Mouse (Mus musculus) monocyte, adult 5-6 weeks (primary cell): ENCODE data around the gene Prph. TPM values are rescaled to one million over a fixed set of nuclear protein-coding genes. Genes with fewer than 3 reads are reported as not detected.
A peak's percentile ranks its signal among the peaks of the same experiment; 100 is the strongest.

Experiments used
- ATAC-seq: fragments of 153-309, 156-312 bp; replicated peaks from 2 replicates; pipeline ENCODE4 v1.8.0; 2017; ENCODE audit warnings: mild to moderate bottlenecking; ENCODE audit not compliant: low TSS enrichment, insufficient number of reproducible peaks, severe bottlenecking, poor library complexity, low FRiP score
- total RNA-seq: library from RNA; stranded (forward); fragments of 200-1000, 200-491, 200-594 nt; gene quantifications from 3 replicates; pipeline ENCODE4 v1.2.3, GENCODE M21; 2017

Gene Prph
- total RNA-seq = 1.1 TPM in 1 of 3 replicates, not detected in the others

DNA sequence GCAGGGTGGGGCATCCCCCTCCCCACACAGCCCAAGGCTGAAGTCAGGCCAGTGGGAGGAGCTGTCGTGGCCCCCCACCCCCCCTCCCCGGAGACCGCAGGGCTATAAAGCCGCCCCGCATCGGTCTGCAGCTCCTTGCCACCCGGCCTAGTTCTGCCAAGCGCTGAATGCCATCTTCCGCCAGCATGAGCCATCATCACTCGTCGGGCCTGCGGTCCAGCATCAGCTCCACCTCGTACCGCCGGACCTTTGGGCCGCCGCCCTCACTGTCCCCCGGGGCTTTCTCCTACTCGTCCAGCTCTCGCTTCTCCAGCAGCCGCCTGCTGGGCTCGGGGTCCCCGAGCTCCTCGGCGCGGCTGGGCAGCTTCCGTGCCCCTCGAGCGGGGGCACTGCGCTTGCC is at the start of gene Prph:
TSS of gene Prph (plus strand) at position 135 of the 400 bp plus-strand sequence.
- ATAC-seq = no peak

DNA sequence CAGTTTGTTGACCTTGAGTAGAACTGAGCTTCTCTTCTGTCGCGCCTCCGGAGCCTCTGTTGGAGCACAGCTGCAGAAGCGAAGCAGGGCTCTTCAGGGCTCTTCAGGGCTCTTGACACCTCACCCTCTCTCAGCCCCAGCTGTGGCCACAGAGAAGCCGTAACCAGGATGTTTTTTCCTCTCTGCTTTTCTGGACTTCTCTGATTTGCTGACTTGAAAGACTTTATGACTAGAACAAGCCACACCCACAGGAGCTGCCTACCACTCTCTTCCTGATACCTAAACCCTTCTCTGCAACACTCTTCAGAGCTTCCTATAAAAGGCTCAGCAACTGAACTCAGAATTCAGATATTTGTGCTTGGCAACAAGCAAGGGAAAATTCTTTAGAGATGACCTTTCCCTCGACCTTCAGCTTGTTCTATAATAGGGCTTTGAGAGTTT is 46.2 kb upstream of the Prph start:
- peak; percentile 69 for ATAC-seq

DNA sequence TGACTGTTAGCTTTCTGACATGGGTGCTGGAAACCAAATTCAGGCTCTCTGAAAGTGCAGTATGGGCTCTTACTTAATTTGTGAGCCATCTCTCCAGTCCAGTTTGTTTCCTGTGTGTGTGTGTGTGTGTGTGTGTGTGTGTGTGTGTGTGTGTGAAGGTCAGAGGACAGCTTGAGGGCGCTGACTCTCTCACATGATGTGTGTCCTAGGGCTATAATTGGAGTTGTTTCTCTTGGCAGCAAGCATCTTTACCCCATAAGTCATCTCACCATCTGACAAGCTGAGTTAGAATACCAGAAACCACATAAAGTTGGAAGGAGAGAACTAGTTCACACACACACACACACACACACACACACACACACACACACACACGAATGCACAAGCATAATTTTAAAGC is 44.1 kb upstream of the Prph start:
- ATAC-seq = no peak

DNA sequence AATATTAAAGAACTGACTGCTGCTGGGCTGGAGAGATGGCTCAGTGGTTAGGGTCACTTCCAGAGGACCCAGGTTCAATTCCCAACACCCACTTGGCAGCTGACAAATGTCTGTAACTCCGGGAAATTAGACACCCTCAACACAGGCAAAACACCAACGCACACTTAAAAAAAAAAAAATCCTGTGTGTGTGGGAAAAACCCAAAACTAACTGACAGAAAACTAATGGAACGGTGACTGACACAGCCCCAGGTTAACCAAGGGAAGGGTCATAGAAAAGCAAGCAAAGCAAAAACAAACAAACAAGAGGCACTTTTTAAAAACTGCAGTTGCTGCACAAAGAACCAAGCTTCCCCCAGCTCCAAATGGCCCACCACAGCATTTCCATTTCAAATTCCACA is 43.0 kb upstream of the Prph start:
- no peak for ATAC-seq

- ATAC-seq = no peak
These were observed 40.4 kb upstream of the Prph start for GRCm38 (mm10) chr15:99014496-99015030.

GRCm38 (mm10) chr15:99017355-99017761 is 37.6 kb upstream of the Prph start:
- ATAC-seq = 0 out of 2 replicates have a peak, but pooled peaks have one; percentile 22

DNA sequence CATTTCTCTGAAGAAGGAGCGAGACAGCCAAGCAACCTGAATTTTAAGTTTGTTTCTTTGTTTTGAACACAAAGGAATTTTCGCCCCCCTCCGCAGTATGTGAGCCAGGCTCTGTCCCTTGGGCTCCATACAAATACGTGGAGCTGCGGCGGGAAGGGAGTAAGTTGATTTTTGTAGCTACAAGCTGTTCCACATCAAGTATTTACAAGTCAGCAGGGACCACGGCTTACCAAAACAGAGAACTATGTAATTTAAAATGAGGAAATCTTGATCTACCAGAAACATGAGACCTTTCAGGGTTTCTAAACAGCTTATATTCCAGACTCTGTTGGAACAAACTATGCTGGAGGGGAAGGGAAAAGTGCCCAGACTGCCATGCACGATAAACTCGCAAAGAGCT is 37.0 kb upstream of the Prph start:
- ATAC-seq = no peak

GRCm38 (mm10) chr15:99018630-99019029 is 36.3 kb upstream of the Prph start:
- ATAC-seq = no peak

GRCm38 (mm10) chr15:99019436-99019835 is 35.5 kb upstream of the Prph start:
- ATAC-seq = no peak

DNA sequence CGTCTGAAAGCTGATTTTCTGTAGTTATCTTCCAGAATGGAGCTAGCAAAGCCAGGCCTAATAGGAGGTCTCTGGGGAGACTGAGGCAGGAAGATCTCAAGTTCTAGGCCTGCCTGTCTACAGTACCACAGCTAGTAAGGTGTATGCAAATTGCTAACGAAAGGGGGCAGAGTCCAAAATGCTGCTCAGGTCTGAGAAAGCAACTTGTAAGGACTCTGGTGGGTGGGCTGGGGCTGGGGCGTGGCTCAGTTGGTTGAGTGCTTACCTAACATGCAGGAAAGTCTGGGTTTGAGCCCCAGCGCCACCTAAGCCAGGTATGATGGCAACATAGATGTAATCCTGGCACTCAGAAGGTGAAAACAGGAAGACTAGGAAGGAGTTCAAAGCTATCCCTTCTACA is 34.8 kb upstream of the Prph start:
- no peak for ATAC-seq

- no peak for ATAC-seq
These were observed 33.7 kb upstream of the Prph start for GRCm38 (mm10) chr15:99021255-99021654.

DNA sequence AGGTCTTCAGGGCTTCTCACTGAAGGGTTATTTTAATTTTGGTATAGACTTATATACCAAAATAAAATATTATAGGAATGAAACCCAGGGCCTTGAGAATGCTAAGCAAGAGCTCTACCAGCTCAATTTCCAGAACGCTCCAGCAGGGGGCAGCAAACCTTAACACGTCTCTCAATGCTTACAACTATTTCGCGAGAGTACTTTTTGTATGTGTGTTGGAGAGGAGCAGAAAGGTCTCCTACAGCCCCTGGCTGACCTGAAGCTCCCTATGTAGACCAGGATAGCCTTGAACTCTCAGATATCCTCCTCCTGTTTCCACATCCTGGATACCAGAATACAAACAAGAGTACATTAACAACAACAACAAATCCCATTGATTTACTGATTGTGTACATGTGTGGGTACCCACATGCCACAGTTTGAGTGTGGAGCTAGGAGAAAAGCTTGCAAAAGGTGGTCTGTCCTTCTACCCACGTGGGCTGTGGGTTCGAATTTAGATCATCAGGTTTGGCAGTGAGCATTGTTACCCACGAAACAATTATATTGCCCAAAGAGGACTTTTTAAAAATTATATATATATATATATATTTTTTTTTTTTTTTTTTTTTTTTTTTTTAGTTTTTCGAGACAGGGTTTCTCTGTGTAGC is 30.2 kb upstream of the Prph start:
- peak; percentile 57; the same call in 1 of the 2 replicates for ATAC-seq

DNA sequence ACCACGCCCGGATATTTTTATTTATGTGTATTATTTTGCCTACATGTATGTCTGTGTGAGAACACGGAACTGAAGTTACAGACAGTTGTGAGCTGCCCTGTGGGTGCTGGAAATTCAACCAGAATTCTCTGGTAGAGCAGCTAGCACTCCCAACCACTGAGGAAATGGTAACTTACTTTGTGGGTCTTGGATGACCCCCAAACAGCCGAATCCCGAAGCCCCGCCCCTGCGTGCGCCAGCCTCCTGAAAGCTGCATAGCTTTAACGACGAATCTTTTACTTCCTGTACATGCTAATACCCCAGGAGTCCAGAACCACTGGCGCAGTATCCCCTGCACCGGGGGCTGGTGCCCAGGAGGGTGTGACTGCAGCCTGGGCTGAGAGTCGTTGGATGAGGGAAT is 29.6 kb upstream of the Prph start:
- no peak for ATAC-seq

DNA sequence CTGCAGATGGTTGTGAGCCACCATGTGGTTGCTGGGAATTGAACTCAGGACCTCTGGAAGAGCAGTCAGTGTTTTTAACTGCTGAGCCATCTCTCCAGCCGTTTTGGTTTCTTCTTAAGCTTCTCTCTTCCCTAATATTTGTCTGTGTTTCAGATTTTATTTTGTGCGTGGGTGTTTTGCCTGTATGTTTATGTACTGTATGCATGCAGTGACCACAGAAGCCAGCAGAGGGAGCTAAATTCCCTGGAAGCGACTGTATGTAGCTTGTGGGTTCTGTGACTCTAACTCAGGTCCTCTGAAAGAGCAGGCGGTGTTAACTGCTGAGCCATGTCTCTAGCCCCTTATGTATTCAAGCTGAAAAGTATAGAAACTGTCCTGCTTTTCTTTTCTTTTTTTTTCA is 28.7 kb upstream of the Prph start:
- ATAC-seq = no peak

GRCm38 (mm10) chr15:99027116-99027515 is 27.9 kb upstream of the Prph start:
- ATAC-seq = no peak

GRCm38 (mm10) chr15:99028874-99029458 is 26.0 kb upstream of the Prph start:
- ATAC-seq = no peak

DNA sequence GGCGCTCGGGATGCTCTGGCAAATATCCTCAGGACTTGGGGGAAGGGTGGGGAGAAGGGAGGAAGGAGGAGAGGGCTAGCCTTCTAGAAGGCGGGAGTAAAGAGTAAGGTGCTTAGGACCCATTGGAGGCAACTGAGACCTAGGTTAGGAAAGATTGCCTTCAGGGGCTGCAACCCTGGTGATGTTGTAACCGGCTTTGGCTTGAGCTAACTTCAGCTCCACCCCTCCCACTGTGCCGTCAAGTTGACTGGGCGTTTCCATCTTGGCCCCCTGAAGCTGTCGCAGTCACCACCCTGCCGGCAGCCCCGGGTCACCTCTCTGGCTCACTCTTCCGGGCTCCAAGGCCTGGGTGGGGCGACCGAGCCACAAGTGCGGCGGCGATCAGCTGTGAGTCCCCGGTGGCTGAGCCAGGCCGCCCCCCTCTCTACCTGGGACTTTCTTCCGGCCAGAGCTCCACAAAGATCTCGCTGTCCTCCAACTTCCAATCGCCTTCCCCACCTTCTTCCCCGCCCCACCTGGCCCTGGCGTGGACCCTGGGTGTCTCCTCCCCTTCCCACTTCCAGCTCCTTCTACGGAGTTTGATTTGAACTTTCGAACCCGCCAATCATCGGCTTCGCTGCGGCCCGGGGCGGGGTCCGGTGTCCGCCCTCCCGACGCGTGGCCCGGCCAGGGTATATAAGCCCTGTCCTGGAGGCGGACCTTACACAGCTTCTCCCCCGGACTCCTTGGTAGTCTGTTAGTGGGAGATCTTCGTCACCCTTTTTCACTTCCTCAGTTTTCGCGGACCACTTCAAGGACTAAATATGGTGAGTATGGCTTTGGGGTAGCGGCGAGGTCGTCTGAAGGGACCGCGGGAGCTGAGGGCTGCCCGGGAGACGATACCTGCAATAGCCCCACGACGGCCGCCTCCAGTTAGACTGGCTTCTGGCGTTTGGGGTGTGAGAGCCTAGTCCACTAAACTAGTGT is 25.1 kb upstream of the Prph start, which contains the start of gene Tuba1c:
TSS of gene Tuba1c (plus strand) at position 273 of the 966 bp plus-strand sequence.
- peak; percentile 80 for ATAC-seq

GRCm38 (mm10) chr15:99030585-99031387 is 24.2 kb upstream of the Prph start:
- peak; percentile 13; the same call in 1 of the 2 replicates for ATAC-seq
